Mouse (Mus musculus) induced T-regulatory cell, adult 2 months (primary cell): ENCODE measurements around the gene Olfr713.

Experiments used
- DNase-seq: peaks from one replicate; pipeline ENCODE4 v3.0.0-alpha.2; 2012; ENCODE audit warnings: low read depth

The Olfr713 gene

DNA sequence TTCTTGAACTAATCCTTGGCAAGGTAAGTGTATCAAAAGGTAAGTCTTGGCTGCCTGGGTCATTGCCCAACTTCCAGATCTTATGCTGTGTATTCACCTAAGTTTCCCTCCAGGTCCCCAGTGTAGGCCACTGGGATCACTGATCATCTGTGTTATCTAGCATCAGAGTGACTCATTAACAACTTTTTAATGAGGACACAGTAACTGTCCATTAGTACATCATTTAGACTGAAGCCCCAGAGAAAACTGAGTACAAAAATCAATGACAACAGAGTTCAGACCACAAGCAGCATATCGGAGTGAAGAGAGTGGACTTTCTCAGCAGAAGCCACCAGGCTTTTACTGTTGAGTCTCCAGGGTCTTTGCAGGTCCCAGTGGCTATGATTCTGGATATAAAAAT, at the start of gene Olfr713:
Gene Olfr713, plus strand, starts transcription at position 301 of the 400 bp plus-strand sequence.
- no peak for DNase-seq

DNA sequence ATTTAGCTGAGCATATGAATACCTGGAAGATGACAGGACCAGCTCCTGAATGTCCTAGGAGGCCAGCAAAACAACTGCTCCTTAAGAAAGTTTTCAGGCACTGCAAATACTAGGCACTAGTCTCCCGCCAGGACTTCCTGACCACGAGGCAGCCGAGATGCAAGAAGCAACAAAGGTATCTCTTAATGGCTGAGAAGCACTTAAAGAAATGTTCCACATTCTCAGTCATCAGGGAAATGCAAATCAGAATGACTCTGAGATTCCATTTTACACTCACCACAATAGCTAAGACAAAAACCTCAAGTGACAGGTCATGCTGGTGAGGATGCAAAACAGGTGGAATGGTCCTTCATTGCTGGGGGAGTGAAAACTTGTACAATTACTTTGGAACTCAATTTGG, 45.7 kb upstream of the Olfr713 start:
- DNase-seq, result peak; percentile 4

DNA sequence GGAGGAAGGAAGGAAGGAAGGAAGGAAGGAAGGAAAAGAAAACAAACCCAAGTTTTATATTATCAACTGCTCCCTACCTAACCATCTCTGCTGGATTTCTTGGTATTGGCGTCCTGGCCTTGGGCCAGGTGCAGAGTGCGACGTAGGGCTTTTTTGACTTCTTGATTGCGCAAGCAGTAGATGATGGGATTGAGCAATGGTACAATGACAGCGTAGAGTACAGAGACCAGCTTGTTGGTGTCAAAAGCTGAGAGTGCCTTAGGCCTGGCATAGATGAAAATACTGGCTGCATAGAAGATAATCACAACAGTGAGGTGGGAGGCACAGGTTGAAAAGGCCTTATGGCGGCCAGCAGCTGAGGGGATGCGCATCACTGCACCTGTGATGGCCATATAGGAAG, 30.2 kb upstream of the Olfr713 start:
- no peak for DNase-seq

DNA sequence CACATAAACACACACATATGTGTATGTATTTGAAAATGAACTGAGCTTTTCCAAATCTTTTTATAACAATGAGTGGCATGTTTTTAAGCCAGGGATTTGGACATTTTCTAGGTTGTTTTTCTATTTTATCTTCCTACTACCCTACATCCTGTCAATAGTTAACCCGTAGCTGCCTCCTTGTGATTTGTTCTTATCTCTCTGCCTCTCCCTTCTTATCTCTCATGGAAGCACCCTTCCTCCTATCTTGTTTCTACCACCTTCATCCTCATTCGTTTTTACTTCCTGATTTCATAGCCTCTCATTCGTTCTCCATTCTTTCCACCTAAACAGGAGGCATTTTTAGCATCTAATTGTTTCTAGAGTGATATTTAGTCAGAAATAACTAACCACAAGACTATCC, 26.8 kb upstream of the Olfr713 start:
- no peak for DNase-seq

DNA sequence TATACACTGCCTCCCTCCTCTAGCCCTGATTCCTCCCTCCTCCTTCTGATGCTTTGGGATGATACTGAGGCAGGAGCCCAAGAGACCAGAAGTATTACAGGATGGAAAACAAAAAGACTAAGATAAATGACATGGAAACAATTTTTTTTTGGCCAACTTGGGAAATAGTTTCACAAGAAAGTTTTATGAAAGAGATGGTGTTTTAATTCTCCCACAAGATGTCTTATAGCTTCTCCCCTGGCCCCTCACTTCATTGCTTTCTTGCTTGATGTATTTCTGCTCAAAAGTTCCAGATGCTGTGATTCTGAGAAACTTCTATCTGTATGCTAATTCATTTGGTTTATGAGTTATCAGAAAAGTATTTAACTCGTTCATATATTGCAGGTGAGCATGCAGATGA, 25.0 kb upstream of the Olfr713 start, which contains the start of gene Olfr2:
Gene Olfr2, minus strand, starts transcription at position 101 of the 400 bp plus-strand sequence.
- DNase-seq, result no peak

DNA sequence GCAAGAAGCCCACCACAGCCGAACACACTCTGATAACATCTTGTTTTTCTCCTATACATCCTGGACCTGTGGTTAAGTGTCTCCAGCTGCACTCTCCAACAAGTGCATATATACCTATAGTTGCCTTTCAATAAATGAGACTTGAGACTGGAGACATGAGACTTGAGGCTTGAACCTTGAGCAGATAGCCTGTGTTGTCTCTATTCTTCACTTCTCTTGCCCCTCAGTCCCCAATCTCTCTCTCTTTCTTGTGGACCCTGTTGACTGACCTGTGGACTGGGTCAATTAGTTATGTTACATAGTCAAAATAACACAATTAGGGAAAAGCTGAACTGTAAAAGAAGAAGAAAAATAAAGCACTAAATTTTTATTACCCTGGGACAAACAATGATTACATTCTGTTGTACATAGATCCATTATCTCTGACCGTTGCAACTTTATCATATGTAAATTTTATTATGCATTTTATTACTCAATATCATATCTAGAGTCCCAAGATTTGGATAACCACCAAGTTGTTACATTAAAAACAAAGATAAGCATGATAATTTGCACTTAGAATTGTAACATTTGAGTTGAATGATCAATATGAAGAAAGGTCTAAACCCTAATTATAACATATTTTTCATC, 9.1 kb downstream of the Olfr713 start:
- DNase-seq, result no peak

DNA sequence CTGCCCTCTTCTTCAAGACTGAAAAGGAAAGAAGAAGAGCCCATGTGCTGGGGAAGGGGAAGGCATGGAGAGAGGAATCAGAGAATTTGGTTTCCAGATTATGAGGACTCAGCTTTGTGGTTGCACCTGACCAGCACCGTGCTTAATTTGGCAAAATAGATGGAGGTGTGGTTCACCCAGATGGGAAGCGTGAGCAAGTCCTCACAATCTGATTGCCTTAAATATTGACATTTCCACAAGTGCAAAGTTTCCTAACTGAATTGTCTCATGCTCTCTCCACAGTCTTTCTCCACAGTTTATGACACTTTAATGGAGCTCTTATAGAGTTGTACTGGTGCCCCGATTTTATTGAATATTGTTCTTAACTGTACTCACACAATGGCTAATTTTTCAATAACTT, 12.2 kb downstream of the Olfr713 start:
- DNase-seq, result no peak

DNA sequence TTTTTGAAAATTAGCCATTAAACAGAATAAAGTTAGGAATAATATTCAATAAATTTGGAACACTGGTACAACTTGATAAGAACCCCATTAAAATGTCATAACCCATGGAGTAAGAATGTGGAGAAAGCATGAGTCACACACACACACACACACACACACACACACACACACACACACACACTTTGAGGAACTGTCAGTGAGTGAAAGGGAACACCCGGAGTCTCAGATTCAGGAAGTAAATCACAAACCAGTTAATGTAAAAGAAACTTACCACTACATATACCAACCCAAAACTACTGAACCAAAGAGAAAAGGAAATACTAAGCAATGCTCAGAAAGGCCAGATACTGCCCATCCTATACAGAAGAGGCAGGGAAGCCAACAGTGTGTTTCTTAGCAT, 13.4 kb downstream of the Olfr713 start:
- DNase-seq, result no peak

DNA sequence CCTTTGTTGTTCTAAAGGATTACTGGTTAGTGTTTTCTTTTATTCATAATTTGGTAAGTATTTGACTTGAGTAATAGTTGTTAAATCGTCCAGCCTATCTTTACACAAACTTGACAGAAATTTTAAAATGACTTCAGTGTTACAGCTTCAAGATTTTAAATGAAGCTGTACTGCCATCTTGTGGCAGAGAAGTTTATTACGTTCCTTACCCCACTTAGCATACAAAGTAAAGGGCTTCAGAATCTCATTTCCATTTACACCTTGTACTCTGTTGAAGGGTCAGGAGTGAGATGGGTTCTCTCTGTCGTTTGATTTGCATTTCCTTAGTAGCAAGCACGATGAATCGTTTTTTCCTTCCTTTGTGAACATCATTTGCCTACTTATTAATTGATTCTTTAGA, 14.9 kb downstream of the Olfr713 start:
- DNase-seq, result peak; percentile 73

DNA sequence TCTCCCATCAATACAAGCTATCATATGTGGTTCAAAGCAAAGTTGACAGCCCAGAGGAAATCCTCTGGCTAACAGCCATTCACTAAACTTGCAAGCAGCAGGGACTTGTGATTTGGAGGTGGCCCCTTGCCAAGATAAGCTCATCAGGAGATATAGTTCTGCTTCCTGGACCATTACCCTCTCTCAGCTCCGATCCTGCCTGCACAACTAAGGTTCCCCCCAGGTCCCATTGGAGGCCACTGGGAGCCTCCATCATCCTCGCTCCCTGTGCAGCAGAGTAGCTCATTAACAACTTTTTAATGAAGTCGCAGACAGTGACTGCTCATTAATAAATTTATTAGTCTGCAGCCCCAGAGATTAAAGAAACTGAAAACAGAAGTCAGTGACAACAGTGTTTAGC, 16.6 kb downstream of the Olfr713 start:
- no peak for DNase-seq

DNA sequence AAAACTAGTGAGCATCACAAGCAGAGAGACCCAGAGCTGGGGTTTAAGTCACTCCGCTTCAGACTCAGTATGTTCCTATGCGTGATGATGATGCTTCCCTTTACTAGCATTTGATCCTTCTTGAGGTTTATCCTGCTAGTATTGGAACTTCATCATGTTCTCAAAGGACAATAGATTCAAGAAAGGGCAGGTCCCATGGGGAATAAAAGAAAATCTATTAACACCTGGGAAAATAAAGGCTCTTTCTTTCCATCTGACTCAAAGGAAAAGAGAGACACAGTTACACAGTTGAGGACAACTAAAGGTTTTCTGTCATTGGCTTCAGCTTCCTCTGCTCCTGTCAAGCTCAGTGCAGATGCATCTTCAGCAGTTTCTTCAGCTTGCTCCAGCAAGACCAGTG, 39.7 kb downstream of the Olfr713 start, which contains the start of gene Olfr714:
Gene Olfr714, plus strand, starts transcription at position 301 of the 400 bp plus-strand sequence.
- no peak for DNase-seq
